Mouse (Mus musculus) cerebellum, postnatal 36 days (tissue): ENCODE measurements around the gene Pan2.

Experiments
- DNase-seq, 2 experiments: peaks; one replicate each; pipeline ENCODE4 v3.0.0; 2021 to 2022; ENCODE audit warnings: mixed read lengths in 2 of 2

Pan2 gene

DNA sequence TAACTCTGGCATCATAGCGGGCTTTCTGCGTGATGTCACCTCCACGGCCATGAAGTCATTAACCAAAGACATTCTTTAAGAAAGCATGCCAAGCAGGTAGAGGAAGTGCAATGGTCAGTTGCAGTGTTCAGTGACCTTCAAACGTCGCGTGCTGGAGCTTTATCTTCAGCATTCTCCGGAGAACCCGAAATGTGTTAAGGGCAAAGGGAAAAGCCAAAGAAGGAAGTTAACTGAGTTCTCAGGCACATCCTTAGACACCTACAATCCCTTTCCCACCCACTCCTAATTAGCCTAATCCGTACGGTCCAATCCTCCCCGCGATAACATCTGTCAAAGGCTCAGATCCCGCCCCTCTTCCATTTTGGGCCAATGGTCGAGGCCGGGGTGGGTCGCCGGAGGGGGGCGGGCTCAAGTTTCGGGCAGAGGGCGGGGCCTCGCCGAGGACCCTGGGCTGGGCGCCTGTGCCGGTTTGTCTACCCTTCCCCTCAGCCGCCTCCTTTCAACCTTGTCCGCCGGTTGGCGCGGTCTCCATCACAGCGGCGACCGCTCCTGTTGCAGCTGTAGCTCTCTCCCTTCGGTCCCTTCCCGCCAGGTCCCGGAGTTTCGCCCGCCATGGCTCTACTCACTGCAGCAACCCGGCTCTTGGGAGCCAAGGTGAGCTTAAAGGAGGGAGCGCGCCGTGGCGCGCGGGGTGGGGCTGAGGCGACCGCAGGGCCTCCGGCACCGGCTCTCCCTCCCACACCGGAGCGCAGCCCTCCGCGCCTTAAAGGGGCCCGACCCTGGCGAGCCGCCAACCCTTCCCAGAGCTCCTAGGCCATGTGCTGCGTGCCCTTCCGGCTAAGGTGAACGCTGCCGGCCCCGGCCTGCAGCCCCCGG is 34.4 kb downstream of the Pan2 start, which contains the start of gene Cs:
Gene Cs, plus strand, starts transcription at position 429 of the 876 bp plus-strand sequence.
- DNase-seq = peak; percentile 95 to 96

- no peak for DNase-seq
Measured at GRCm38 (mm10) chr10:128338415-128338814, 35.3 kb downstream of the Pan2 start.

GRCm38 (mm10) chr10:128338948-128339347 is 35.8 kb downstream of the Pan2 start:
- DNase-seq = no peak

- no peak for DNase-seq
Measured at GRCm38 (mm10) chr10:128340257-128340656, 37.1 kb downstream of the Pan2 start.

DNA sequence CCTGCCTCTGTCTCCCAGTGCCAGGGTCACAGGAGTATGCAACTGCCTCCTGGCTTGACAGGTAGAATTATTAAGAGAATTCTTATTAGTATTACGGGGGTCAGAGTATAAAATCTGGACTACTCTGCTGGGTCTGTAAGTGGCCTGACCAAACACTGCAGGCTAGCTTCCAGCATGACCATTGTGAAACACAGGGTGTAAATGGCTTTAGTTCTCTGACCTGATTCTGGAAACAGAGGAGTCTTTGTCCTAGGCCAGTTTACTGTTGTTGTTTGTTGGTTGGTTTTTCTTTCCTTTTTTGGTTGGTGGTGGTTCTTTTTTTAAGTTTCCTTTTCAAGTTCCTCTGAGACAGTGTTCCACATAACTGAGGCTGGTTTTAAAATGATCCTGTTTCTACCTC is 40.3 kb downstream of the Pan2 start:
- DNase-seq = no peak

DNA sequence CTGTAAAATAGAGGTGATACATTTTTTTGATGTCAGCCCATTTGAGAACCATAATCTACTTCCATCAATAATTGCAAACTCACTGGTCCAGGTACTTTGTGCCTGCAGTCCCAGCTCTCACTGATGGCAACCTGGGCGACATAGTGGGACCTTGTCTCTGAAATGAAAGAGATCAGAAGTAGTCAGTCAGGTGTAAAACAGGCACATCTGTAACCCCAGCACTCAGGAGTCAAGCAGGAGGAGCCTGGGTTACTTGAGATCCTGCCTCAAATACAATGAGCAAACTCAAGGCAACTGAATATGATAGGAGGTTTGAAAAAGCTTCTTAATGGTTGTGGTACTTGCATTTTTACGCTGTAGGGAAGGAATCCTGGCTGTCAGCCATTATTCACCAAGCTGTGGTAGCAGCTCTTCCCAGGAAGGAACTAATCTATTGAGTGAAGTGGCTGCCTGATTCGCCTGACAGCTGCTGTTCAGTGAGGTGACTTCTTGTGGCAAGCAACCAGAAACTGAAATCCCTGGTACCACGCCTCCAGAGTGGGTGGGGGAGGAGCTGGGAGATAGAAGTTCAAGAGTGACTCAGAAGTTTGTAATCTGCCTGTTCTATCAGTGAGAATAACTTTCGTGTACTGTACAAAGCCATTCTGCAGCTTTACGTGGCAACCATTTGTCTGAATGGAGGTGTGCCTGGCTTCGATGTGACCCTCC is 41.6 kb downstream of the Pan2 start:
- DNase-seq = no peak

DNA sequence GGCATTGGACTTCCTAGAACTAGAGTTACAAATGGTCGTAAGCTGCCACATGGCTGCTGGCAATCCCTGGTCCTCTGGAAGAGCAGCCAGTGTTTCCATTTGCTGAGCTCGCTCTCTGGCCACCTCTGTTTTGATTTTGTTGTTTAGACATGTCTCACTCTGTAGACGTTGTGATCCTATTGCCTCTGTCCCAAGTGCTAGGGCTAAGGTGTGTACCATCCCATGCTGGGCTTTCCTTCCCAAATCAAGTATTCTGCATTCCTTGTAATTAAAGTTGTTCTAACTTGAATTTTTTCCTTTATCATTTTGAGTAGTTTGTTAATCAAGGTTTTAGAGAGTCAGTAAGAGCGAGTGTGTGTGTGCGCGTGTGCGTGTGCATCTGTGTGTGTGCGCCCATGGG is 44.4 kb downstream of the Pan2 start:
- DNase-seq = no peak

DNA sequence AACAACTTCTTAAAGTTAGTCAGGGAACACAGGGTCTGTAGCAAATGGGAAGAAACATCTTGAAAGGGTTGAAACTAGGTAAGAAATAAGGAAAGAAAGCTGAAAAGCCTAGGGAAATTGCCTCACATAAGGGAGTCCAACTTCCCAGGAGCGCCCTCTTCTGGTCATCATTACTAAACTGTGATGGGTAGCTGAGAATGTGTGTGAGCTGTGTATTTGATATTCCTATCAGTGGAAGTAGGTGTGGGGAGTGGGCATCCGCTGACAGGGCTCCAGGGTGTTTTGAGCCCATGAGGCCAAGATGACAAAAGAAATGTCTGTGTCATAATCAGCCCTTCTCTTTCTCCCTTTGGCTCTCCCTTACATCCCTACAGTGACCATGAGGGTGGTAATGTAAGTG is 55.7 kb downstream of the Pan2 start:
- DNase-seq = peak; percentile 52 to 63

DNA sequence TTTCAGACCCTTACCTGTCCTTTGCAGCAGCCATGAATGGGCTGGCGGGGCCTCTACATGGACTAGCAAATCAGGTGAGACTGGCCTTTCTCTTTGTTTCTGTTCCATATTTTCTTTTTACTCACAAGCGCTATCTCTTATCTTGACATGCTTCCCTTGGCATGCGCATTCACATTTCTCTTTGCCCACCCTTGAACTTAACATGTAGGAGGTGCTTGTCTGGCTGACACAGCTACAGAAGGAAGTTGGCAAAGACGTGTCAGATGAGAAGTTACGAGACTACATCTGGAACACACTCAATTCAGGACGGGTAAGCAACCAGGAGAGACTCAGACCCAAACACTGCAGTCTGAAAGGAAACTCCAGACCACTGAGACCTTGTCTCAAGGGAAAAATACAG is 56.1 kb downstream of the Pan2 start:
- no peak for DNase-seq

GRCm38 (mm10) chr10:128361836-128362235 is 58.7 kb downstream of the Pan2 start:
- no peak for DNase-seq

DNA sequence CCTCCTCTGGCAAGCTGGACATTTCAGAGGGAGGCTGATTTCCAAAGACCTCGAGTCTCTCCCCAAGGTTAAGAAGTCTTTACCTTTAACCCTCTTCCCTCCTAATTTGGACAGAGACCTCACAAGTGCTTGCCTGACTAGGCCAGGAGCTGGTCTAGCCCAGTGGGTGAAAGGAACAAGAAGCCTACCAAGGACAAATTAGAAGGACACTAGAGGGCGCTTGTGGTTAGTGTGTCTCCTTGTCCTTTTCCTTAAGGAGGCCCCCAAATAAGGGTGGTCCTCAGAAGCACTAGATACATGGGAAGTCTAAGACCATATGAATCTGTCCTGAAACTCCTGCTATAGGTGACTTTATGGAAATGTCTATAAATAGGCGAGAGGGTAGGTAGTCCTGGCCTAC is 59.4 kb downstream of the Pan2 start:
- peak in 1 of 2 experiments; percentile 32 for DNase-seq

GRCm38 (mm10) chr10:128367899-128368401 is 64.8 kb downstream of the Pan2 start:
- DNase-seq = no peak

GRCm38 (mm10) chr10:128368402-128369217 is 65.5 kb downstream of the Pan2 start, which contains the start of gene Coq10a:
TSS of gene Coq10a (minus strand) at chr10:128368997.
- peak; percentile 91 to 92 for DNase-seq

GRCm38 (mm10) chr10:128369218-128369543 is 66.0 kb downstream of the Pan2 start:
- no peak for DNase-seq

- DNase-seq = no peak
Measured at GRCm38 (mm10) chr10:128369599-128369998, 66.5 kb downstream of the Pan2 start.

GRCm38 (mm10) chr10:128370021-128370420 is 66.9 kb downstream of the Pan2 start:
- DNase-seq = no peak

DNA sequence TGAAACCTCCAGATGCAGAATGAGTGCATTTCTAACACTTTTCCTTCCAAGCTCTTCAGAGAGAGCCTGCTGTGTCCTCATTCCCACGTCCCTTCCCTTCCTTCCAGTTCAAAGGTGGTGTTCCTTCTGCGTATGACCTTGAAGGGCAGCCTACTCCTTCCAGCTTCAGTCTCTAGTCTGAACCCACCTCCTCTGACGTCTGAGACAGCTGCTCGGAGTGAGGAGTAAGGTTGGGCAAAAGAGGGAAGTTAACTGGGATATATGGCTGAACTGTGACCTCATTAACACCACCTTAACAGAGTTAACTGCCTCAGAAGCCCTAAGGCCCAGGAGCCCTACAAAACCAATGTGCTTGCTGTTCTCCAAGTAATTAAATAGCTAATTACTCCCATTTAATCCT is 67.5 kb downstream of the Pan2 start:
- no peak for DNase-seq
